Mouse (Mus musculus) kidney, postnatal 0 days (tissue): Measurements from ENCODE around the gene Mpv17. TPM values are rescaled to one million over a fixed set of nuclear protein-coding genes. Genes with fewer than 3 reads are reported as not detected.
A peak's percentile ranks its signal among the peaks of the same experiment; 100 is the strongest.

Experiments
- ATAC-seq: fragments of 200-750 bp; cut with Nextera tagmentation; replicated peaks from 2 replicates; pipeline ENCODE4 v1.8.0; 2017; ENCODE audit warnings: low read depth, moderate number of reproducible peaks, moderate TSS enrichment, moderate library complexity; ENCODE audit not compliant: low FRiP score
- DNase-seq: peaks from one replicate; pipeline ENCODE4 v3.0.0-alpha.2; 2016; ENCODE audit warnings: low spot score
- H3K27ac ChIP-seq: fragments of 300-500 bp; sonication (generic); 2 replicates; pipeline ENCODE4 v1.5.1; 2014; ENCODE audit warnings: mild to moderate bottlenecking
- H3K27me3 ChIP-seq: fragments of 300-500 bp; sonication (generic); 2 replicates; pipeline ENCODE4 v1.6.1; 2014; ENCODE audit warnings: low read length, mixed read lengths; ENCODE audit not compliant: insufficient read depth
- H3K36me3 ChIP-seq: fragments of 300-500 bp; sonication (generic); 2 replicates; pipeline ENCODE4 v1.6.1; 2014; ENCODE audit warnings: low read length, mixed read lengths; ENCODE audit not compliant: insufficient read depth
- H3K4me1 ChIP-seq: fragments of 300-500 bp; sonication (generic); replicated peaks from 2 replicates; pipeline ENCODE4 v1.6.1; 2014; ENCODE audit warnings: antibody characterized with exemption, low read length, mixed read lengths; ENCODE audit not compliant: insufficient read depth
- H3K4me2 ChIP-seq: fragments of 300-500 bp; sonication (generic); 2 replicates; pipeline ENCODE4 v1.6.1; 2014; ENCODE audit warnings: mild to moderate bottlenecking, low read length, moderate library complexity, mixed read lengths
- H3K4me3 ChIP-seq: fragments of 300-500 bp; sonication (generic); replicated peaks from 2 replicates; pipeline ENCODE4 v1.5.1; 2014; ENCODE audit warnings: low read depth, low read length
- H3K9ac ChIP-seq: fragments of 300-500 bp; sonication (generic); 2 replicates; pipeline ENCODE4 v1.6.1; 2014; ENCODE audit warnings: low read depth, low read length
- H3K9me3 ChIP-seq: fragments of 300-500 bp; sonication (generic); replicated peaks from 2 replicates; pipeline ENCODE4 v1.6.1; 2016; ENCODE audit warnings: low read length, inconsistent platforms, mixed read lengths
- CTCF ChIP-seq: IDR thresholded peaks from 2 replicates; pipeline ENCODE4 v1.5.1; 2016; ENCODE audit warnings: antibody characterized with exemption, low read depth, mild to moderate bottlenecking, moderate library complexity
- WGBS: fragments of 180-500 bp; shearing (Covaris S2); extraction: QIAGEN DNeasy Blood & Tissue Kit; methylation state at CpG from one replicate; pipeline ENCODE4 v1.1.7; 2014; 5-methylcytosine and 5-hydroxymethylcytosine counted together
- polyA plus RNA-seq: library from polyadenylated mRNA; unstranded; fragments of >200 nt; fragmentation: Nextera tagmentation; extraction: Ambion mirVana; gene quantifications from 2 replicates; pipeline ENCODE4 v1.2.1, GENCODE M21; 2015

Gene Mpv17
- polyA plus RNA-seq, 1 experiment from 2014 or later = 45.3 TPM

GRCm38 (mm10) chr5:31190201-31190600 is 36.1 kb upstream of the Mpv17 start:
- H3K27ac ChIP-seq = no peak overlapping the region
- DNase-seq = no peak
- TF ChIP-seq CTCF = no peak
- 92% methylated on average over 9 of the region's 9 CpGs for WGBS
- no peak for ATAC-seq
- H3K4me2 ChIP-seq = no peak overlapping the region
- H3K9me3 ChIP-seq = no peaks in the 10 kb centered on the region
- no peak overlapping the region for H3K4me3 ChIP-seq
- H3K27me3 ChIP-seq = no peaks in the 10 kb centered on the region
- H3K4me1 ChIP-seq = peaks cover 11% of the 10 kb centered on the region; the same call in 1 of the 2 replicates
- peaks cover 36% of the 10 kb centered on the region for H3K36me3 ChIP-seq
- no peak overlapping the region for H3K9ac ChIP-seq

GRCm38 (mm10) chr5:31188223-31188840 is 34.3 kb upstream of the Mpv17 start:
- H3K27me3 ChIP-seq = no peaks in the 10 kb centered on the region
- no peak overlapping the region for H3K9ac ChIP-seq
- peaks cover 36% of the 10 kb centered on the region for H3K36me3 ChIP-seq
- H3K9me3 ChIP-seq = no peaks in the 10 kb centered on the region
- 71% methylated on average over 4 of the region's 4 CpGs for WGBS
- no peak overlapping the region for H3K4me3 ChIP-seq
- peak; percentile 24 for DNase-seq
- no peak overlapping the region for H3K4me2 ChIP-seq
- H3K27ac ChIP-seq = no peak overlapping the region
- ATAC-seq = no peak
- peaks cover 7% of the 10 kb centered on the region; the same call in 1 of the 2 replicates for H3K4me1 ChIP-seq
- peak; percentile 59 for TF ChIP-seq CTCF

DNA sequence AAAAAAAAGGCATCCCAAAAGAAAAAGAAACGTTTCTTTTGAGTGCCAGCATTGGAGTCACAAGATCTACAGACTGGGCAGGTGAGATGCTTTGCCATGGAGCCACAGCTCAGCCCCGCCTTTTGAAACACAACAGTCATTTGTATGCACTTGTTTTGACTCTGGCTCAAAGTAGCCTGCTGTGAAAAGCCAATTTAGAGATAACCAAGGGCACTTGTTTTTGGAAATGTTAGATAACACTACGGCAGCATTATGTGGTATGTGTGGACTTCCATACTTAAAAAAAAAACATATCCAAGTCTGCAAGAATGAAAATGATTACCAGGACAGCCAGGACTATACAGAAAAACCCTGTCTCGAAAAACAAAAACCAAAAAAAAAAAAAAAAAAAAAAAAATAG is 29.6 kb upstream of the Mpv17 start:
- 59% methylated on average over 4 of the region's 4 CpGs for WGBS

GRCm38 (mm10) chr5:31181183-31181770 is 27.2 kb upstream of the Mpv17 start:
- no peak overlapping the region for H3K9ac ChIP-seq
- no peak overlapping the region for H3K4me2 ChIP-seq
- H3K9me3 ChIP-seq = no peaks in the 10 kb centered on the region
- ATAC-seq (no peak), DNase-seq (no peak)
- H3K4me1 ChIP-seq = no peaks in the 10 kb centered on the region
- H3K27ac ChIP-seq = no peak overlapping the region
- no peaks in the 10 kb centered on the region for H3K27me3 ChIP-seq
- WGBS = 93% methylated on average over 9 of the region's 9 CpGs
- H3K36me3 ChIP-seq = no peaks in the 10 kb centered on the region
- TF ChIP-seq CTCF = no peak
- no peak overlapping the region for H3K4me3 ChIP-seq

More for the DNA sequence above, 29.6 kb upstream of the Mpv17 start:
- no peak for DNase-seq
- H3K27me3 ChIP-seq = no peaks in the 10 kb centered on the region
- no peak for TF ChIP-seq CTCF
- ATAC-seq = no peak
- H3K4me2 ChIP-seq = no peak overlapping the region
- H3K4me1 ChIP-seq = no peaks in the 10 kb centered on the region
- H3K4me3 ChIP-seq = no peak overlapping the region
- no peak overlapping the region for H3K9ac ChIP-seq
- no peaks in the 10 kb centered on the region for H3K9me3 ChIP-seq
- H3K36me3 ChIP-seq = peaks cover 16% of the 10 kb centered on the region
- no peak overlapping the region for H3K27ac ChIP-seq

DNA sequence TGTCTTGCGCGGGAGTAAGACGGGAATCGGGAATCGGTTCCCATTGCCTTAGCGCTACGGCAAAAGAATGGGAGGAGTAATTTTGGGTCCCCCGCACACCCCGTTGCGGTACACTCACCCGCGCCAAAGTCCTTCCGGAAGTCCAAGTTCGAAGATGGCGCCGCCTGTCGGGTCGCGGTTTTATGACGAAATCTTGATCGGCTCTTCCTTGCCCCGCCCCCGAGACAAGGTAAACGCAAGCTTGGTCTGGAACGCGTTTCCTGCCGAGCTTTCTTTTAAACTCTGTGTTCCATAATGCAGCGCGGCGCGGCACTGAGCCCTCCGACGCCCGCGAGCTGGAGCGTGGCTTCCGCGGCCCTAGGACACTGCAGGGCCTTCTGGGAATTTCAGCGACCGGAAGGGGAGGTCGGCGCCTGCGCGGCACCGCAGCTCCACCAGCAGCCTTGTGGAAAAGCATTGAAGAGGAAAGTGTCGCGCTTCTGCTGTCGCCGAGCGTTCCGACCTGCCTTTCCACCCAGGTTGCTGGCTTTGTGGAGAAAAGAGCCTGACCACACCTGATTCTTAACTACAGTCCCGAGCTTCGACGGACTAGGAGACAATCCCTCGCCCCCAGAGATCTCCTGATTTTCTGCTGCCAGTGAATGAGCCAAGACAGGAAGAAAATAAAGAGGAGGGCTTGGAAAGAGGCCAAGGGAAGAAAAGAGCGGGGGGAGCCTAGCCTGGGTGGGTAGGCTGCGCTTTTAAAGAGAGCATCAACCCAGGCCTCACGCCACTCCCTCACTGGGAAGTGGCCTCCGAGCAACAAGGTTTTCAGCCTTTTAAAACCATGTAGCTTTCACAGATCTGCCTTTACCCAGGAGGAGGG is 25.9 kb upstream of the Mpv17 start, which contains the start of the genes Gm29609 and Gtf3c2:
Gm29609 (minus strand) TSS at position 146 of the 865 bp plus-strand sequence.
Gtf3c2 (minus strand) TSS at position 379 of the 865 bp plus-strand sequence.
- Histone ChIP-seq H3K9ac (peak within 1 kb of the TSS; percentile 83), H3K27me3 (no peaks in the 10 kb centered on the region), H3K4me3 (peak within 1 kb of the TSS; percentile 91), H3K27ac (peak within 1 kb of the TSS; percentile 98), H3K4me1 (no peaks in the 10 kb centered on the region), H3K4me2 (peak within 1 kb of the TSS; percentile 85), H3K9me3 (no peaks in the 10 kb centered on the region), H3K36me3 (no peaks in the 10 kb centered on the region)
- peak; percentile 98 for DNase-seq
- WGBS = under 1% methylated on average over 59 of the region's 59 CpGs
- peak; percentile 96 for ATAC-seq
- peak; percentile 33 for TF ChIP-seq CTCF

DNA sequence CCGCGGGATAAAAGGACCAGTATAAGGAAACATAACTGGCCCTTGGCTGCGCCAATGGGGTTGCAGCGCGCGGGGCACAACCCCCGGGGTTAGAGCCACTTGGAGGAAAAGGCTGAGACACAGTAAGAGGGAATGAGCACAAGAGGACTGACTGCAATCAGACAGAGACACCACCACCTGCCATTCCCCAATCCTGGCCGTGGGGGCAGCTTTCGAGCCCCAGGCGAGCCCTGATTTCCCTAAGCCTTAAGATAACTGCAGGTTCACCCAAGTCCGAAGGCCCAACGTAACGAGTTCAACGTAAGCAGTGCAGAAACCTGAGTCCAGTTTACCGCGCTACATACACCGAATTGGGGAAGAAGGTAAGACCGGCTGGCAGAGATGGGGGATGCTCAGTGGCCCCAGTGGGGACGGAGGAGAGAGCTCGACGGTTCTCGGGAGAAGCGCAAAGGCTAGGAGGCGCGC is 25.3 kb upstream of the Mpv17 start:
- peaks cover 2% of the 10 kb centered on the region; the same call in 1 of the 2 replicates for H3K36me3 ChIP-seq
- H3K4me2 ChIP-seq = peak overlapping the region; percentile 85
- no peaks in the 10 kb centered on the region for H3K27me3 ChIP-seq
- H3K9me3 ChIP-seq = no peaks in the 10 kb centered on the region
- WGBS = under 1% methylated on average over 25 of the region's 25 CpGs
- DNase-seq (no peak), ATAC-seq (peak; percentile 27)
- no peaks in the 10 kb centered on the region for H3K4me1 ChIP-seq
- H3K9ac ChIP-seq = peak overlapping the region; percentile 83
- TF ChIP-seq CTCF = no peak
- peak overlapping the region; percentile 91 for H3K4me3 ChIP-seq
- H3K27ac ChIP-seq = peak overlapping the region; percentile 98
